Mouse (Mus musculus): ENCODE measurements at regions not wholly inside any gene's neighbourhood (a gene's known extent, or its start where the extent isn't known, plus 50 kb on each side); places are given as distances from the start of the nearest gene placed in this dataset.

DNA sequence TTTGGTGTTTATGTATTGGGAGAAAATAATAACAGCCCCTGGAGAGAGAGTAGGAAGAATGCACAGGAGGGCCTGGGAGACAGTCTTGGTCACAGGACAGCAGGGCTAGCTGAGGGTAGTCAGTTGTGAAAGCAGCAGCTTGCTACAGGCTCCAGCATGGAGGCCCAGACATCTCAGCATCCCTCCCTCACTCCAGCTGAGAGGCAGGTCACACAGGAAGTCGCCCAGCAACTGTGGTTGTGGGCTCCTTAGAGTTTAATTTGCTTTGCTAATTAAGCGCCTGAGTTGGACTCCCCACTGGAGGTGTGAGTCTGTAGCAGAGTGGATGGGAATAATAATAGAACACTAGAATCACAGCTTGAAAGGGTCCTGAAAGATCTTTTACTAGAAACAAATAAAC, 436.0 kb downstream of the Cdk5rap2 start:
- WGBS: 40% methylated on average over 2 of the region's 2 CpGs

GRCm38 (mm10) chr4:69973566-69973965, 436.7 kb downstream of the Cdk5rap2 start:
- Histone ChIP-seq H3K4me3 (ENCODE audit: insufficient read depth, low read depth, low read length) (no peak overlapping the region), H3K27ac (ENCODE audit: insufficient read depth, low read depth, low read length) (no peak overlapping the region), H3K4me1 (ENCODE audit: control insufficient read depth, insufficient read depth, low read length) (no peaks in the 10 kb centered on the region), H3K36me3 (ENCODE audit: control insufficient read depth, insufficient read depth, low read length) (no peaks in the 10 kb centered on the region), H3K27me3 (replicated peaks; ENCODE audit: control insufficient read depth, insufficient read depth, low read length) (no peaks in the 10 kb centered on the region)
- TF ChIP-seq CTCF (conservative IDR thresholded peaks at IDR 0.05; ENCODE audit: insufficient read depth, insufficient read length, low read depth, low read length) (no peak), POLR2A (IDR thresholded peaks at IDR 0.05; ENCODE audit: low read depth, low read length) (no peak)
- 77% methylated on average over 6 of the region's 6 CpGs for WGBS
- no peak for DNase-seq

More for the DNA sequence above, 436.0 kb downstream of the Cdk5rap2 start:
- Histone ChIP-seq H3K4me1 (ENCODE audit: control insufficient read depth, insufficient read depth, low read length) (no peaks in the 10 kb centered on the region), H3K27me3 (replicated peaks; ENCODE audit: control insufficient read depth, insufficient read depth, low read length) (no peaks in the 10 kb centered on the region), H3K27ac (ENCODE audit: insufficient read depth, low read depth, low read length) (no peak overlapping the region), H3K36me3 (ENCODE audit: control insufficient read depth, insufficient read depth, low read length) (no peaks in the 10 kb centered on the region), H3K4me3 (ENCODE audit: insufficient read depth, low read depth, low read length) (no peak overlapping the region)
- TF ChIP-seq CTCF (conservative IDR thresholded peaks at IDR 0.05; ENCODE audit: insufficient read depth, insufficient read length, low read depth, low read length): no peak
- TF ChIP-seq POLR2A (IDR thresholded peaks at IDR 0.05; ENCODE audit: low read depth, low read length): no peak
- DNase-seq: no peak

- no peak for TF ChIP-seq CTCF (conservative IDR thresholded peaks at IDR 0.05; ENCODE audit: insufficient read depth, insufficient read length, low read depth, low read length)
- no peak for TF ChIP-seq POLR2A (IDR thresholded peaks at IDR 0.05; ENCODE audit: low read depth, low read length)
- 58% methylated on average over 3 of the region's 3 CpGs for WGBS
- H3K36me3 ChIP-seq (ENCODE audit: control insufficient read depth, insufficient read depth, low read length): no peaks in the 10 kb centered on the region
Measured at GRCm38 (mm10) chr4:69971721-69972120, 438.5 kb downstream of the Cdk5rap2 start.

GRCm38 (mm10) chr4:69968424-69968823, 441.8 kb downstream of the Cdk5rap2 start:
- TF ChIP-seq CTCF (conservative IDR thresholded peaks at IDR 0.05; ENCODE audit: insufficient read depth, insufficient read length, low read depth, low read length) (no peak), POLR2A (IDR thresholded peaks at IDR 0.05; ENCODE audit: low read depth, low read length) (no peak)
- Histone ChIP-seq H3K4me1 (ENCODE audit: control insufficient read depth, insufficient read depth, low read length) (no peaks in the 10 kb centered on the region), H3K27me3 (replicated peaks; ENCODE audit: control insufficient read depth, insufficient read depth, low read length) (no peaks in the 10 kb centered on the region), H3K36me3 (ENCODE audit: control insufficient read depth, insufficient read depth, low read length) (no peaks in the 10 kb centered on the region), H3K27ac (ENCODE audit: insufficient read depth, low read depth, low read length) (no peak overlapping the region), H3K4me3 (ENCODE audit: insufficient read depth, low read depth, low read length) (no peak overlapping the region)
- WGBS: 83% methylated on average over 1 of the region's 1 CpGs
- no peak for DNase-seq

More at GRCm38 (mm10) chr4:69971721-69972120, 438.5 kb downstream of the Cdk5rap2 start:
- Histone ChIP-seq H3K27ac (ENCODE audit: insufficient read depth, low read depth, low read length) (no peak overlapping the region), H3K27me3 (replicated peaks; ENCODE audit: control insufficient read depth, insufficient read depth, low read length) (no peaks in the 10 kb centered on the region), H3K4me3 (ENCODE audit: insufficient read depth, low read depth, low read length) (no peak overlapping the region), H3K4me1 (ENCODE audit: control insufficient read depth, insufficient read depth, low read length) (no peaks in the 10 kb centered on the region)
- no peak for DNase-seq

Data from kidney, adult 2 months (tissue).